Mouse (Mus musculus) naive thymus-derived CD4-positive, alpha-beta T cell, adult 2 months (primary cell): ENCODE measurements around the gene Nhlh1.
A peak's percentile ranks its signal among the peaks of the same experiment; 100 is the strongest.

Experiments
- DNase-seq: peaks from one replicate; pipeline ENCODE4 v3.0.0-alpha.2; 2011; ENCODE audit warnings: low read depth

Gene Nhlh1

DNA sequence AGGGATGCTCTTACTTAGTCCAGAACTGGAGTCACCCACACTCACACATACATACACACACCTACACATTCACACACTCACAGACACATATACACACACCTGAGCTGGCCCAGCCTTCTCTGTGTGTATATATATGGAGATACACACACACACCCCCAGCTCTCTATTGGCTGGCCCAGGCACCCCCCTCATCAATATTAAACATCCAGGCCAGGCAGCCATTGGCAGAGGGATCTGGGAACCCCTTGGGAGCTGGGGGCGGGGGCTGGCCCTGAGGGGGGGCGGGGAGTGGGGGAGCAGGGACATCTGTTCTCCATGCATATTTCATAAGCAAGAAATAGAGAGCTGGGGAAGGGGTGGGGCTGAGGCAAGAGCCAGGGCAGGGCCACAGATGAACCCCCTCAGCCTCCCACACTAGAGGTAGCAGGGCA lies at the start of gene Nhlh1:
Gene Nhlh1, minus strand, starts transcription at position 83 of the 431 bp plus-strand sequence.
- DNase-seq = no peak

DNA sequence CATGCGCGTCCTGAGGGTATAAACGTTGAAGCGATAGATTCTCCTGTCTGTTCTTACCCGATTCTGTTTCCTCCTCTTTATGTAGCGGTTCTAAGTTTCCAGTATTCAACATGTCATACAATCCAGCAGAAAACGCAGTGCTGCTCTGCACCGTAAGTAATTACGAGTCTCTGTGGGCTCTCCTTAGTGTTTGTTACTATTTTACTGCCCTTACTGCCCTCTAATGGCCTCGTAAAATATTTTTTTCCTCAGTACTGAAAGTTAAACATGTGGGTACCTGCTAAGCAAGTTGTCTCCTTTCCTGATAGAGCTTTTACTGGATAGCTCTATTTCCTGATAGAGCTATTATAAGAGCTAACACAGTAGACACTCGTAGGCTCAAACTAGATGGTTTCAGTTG lies 47.7 kb upstream of the Nhlh1 start:
- no peak for DNase-seq

- no peak for DNase-seq
Observed at GRCm38 (mm10) chr1:172103619-172104018, 46.2 kb upstream of the Nhlh1 start.

DNA sequence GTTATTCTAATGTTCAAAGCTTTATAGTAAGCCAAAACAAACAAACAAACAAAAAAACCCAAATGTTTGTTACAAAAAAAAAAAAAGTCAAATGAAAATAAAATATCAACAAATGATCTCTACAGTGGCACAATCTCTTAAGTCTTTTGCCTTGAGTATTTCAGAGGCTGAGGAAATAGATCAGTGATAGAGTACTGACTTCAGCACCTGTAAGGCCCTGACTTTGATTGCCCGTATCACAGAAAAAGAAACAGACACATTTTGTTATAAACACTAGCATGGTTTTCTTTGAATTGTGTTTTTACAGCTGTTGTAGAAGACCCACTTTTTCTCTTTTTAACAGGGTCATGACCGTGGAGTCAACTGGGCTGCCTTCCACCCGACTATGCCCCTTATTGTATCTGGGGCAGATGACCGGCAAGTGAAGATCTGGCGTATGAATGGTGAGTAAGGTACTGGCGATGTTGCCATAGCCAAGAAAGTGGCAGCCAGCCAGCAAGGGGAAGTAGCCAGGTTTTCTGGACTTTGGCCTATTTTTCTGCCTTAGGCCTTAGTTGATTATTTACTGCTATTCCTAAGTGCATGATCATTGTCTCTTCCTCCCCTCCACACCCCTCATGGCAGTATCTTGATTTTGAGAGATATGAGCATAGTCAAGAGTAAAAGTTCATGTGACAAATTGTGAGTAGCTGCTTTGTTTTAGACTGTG lies 42.1 kb upstream of the Nhlh1 start:
- no peak for DNase-seq

DNA sequence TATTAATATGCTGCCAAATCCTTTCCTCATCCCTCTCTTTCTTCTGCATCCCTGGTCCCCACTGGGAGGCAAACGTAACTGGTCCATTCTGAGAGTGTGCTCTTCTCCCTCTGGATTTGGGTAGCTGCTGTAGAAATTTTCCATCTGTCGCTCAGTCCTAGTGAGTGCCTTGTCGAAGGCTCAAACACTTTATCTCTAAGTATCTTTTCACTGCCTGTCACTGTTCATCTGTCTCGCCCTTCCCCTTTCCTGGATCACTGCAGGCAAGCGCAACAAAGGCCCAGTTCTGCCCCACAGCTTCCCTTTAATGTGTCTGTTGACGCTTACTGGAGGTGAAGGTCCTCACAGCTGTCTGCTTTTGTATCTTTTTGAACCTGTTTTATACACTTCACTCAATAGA lies 37.8 kb upstream of the Nhlh1 start:
- no peak for DNase-seq

DNA sequence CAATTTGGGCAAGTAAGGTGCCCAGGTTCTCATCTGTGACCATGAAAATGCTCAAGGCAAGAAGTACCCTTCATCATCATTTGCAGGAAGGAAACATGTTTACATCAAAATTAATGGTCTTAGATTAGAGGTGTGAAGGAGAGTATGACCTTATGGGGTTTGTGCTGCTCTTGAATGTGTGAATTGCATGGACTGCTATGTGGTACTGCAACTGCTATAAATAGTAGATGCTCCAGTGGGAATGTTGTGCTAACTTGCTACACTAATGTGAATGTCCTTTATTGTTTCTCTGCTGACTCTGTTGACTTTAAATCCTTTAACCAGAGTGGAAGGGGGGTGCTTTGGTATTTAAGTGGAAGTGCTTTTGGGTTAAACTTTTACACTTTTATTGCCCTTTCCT lies 36.9 kb upstream of the Nhlh1 start:
- DNase-seq = no peak

GRCm38 (mm10) chr1:172093522-172093921 lies 36.1 kb upstream of the Nhlh1 start:
- DNase-seq = no peak

- DNase-seq = no peak
Observed at GRCm38 (mm10) chr1:172082899-172083445, 25.6 kb upstream of the Nhlh1 start.

DNA sequence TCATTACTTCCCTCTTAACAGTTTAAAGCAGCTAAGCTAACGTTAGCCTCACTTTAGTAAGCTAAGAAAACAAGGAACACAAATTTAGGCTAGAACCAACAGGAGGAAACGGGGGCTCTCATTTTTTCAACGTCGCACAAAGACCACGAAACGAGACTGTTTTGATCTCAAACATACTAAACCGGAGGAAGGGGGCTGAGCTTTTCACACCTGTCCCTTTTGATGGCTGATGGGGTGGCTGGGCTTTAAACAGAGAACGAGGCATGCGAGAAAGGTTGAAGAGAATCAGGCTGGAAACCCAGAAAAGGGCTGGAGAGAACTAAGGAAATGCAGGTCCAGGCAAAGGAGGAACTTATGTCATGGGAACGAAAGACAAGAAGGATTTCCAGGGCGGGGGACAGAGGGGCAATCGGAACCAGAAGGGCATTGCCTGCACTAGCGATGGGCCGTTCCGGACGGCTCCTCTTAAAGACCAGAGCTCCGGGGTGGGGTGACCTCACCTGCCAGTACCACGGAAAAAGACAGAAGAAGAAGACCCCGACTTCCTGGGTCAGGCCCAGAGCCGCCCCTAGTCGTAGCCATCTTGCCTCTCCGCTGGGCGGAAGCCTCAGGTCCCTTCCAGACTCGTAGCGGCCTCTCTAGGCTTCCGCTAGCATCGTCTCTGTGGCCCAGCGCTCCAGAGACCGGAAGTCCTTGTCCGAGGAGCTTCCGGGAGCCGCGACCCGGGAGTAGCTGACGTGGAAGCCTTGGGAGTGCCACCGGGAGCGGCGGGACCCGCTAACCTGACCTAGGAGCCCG lies 24.9 kb upstream of the Nhlh1 start, which contains the start of the genes Copa and Ncstn:
Gene Copa, plus strand, starts transcription at position 429 of the 798 bp plus-strand sequence.
Gene Ncstn, minus strand, starts transcription at position 695 of the 798 bp plus-strand sequence.
- DNase-seq = peak; percentile 92

DNA sequence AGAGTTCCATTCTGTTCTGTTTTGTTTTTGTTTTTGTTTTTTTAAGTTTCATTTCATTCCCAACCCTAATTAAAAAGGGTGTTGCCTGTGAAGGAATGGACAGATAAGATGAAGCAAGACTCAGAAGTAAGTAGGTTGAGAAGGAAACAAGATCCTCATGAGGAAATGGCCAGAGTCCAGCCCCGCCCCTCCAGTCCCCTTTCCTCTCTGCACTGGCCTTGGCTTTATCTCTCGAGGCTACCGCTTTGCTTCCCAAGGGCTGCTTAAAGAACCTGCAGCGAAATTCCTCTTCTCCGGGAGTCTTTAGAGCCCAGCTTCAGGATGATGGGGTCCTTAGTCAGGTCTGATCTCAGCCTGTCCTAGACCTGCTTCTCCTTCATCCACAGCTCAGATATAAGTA lies 20.6 kb upstream of the Nhlh1 start:
- no peak for DNase-seq

DNA sequence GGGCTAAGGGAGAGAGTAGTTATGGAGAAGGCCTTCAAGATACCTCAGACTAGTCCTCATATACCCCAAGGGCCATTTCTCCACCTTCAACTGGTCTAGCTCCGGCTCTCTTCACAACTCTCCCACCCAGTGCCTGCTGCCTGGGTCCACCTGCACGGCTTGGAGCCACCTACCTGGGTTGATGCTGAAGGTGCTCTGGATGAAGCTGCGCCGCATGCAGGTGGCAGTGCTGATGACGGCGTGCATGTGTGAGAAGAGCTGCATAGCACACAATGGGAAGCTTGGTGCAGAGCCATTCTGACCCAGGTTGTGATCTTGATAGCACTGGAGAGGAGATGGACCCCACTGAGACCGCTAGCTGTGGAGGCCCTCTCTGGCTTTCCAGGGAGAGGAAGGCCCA lies 15.2 kb upstream of the Nhlh1 start:
- DNase-seq = no peak

GRCm38 (mm10) chr1:172071556-172071955 lies 14.2 kb upstream of the Nhlh1 start:
- no peak for DNase-seq

GRCm38 (mm10) chr1:172070227-172070626 lies 12.9 kb upstream of the Nhlh1 start:
- DNase-seq = no peak

GRCm38 (mm10) chr1:172064613-172065141 lies 7.3 kb upstream of the Nhlh1 start:
- no peak for DNase-seq

DNA sequence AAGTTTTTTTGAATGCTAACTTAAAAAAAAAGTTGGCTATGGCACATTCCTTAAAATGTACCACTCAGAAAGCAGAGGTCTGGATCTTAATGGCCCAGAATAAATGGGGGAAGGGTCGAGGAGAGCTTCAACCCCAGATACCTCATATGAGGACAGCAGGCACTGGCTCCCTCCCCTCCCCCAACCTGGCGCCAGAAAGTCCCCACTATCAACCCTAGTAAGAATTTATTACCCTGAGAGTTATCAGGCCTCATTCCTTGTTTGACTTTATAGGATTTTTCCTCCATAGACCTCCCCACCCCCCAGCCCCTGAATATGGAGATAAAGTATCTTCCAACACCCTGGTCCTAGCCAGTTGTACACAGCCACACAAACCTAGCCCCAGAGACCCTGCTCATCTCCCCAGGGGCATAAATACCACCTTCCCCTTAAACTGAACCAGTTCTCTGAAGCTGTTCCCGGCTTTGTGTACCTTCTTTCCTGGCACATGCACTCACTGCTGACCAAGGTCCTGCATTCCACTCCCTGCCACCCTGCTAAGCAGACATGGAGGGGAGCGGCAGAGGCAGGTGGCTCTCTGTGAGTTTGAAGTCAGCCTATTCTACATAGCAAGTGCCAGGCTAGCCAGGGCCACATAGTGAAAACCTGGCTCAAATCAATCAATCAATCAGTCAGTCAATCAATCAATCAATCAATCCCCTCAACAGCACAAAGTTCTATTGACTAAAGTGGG lies 6.1 kb upstream of the Nhlh1 start:
- no peak for DNase-seq

DNA sequence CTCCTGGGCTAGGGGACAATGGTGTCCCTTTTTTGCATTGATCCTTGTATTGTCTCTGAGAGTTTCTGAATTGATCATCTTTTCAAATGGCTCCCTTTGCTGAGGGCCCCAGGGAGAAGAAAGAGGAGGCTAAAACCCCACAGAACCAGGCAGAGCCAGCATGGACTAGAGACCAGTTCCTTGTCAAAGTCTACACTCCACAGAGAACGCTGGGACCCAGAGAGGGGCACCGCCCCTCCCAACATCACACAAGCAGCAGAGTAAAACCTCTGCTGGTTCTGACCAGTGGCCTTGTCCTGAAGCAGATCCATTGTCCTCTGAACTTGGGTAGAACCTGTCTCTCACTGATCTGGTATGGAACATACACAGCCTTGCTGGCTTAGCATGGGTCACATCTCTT lies 4.7 kb upstream of the Nhlh1 start:
- no peak for DNase-seq

GRCm38 (mm10) chr1:172061217-172061616 lies 3.8 kb upstream of the Nhlh1 start:
- no peak for DNase-seq

DNA sequence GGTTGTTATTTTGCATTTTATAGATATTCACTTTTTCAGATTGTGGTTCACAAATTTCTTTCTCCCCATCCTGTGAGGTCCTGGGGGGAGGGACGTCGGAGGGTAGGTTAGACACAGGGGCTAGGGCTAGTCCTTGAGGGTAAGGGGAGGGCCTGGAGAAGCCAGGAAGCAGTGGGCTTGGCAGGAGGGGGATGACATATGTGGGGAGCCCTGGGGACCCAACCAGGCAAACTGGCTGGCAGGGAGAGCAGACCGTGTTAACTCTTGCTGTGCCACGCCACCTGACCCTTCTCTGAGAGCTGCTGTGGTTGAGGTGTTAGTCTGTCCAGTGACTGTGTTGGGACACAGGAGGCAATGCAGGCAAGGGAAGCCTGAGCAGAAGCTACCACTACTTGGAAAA lies 3.3 kb upstream of the Nhlh1 start:
- no peak for DNase-seq

- DNase-seq = no peak
Observed at GRCm38 (mm10) chr1:172058874-172059273, 1.5 kb upstream of the Nhlh1 start.

DNA sequence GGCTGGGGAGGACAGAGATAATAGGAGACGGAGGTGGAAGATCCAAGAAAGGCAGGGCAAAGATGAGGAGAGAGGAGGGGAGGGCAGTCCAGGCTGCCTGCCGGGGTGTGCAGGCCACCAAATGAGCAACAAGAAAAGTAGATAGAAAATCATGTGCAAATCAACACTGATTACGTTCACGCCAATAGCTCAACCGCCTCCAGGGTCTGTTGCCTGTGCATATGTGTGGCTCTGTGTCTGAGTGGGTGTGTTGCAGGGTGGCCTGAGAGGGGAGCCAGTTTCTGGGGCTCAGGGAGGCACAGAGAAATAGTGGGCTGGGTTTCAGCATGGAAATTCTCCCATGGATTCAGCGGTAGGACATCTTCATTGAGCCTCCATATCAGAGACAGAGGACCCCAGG lies 948 bp upstream of the Nhlh1 start:
- DNase-seq = no peak

GRCm38 (mm10) chr1:172056251-172056650 lies 1.1 kb downstream of the Nhlh1 start:
- DNase-seq = no peak
